Mouse (Mus musculus) E14TG2a.4 (cell line): ENCODE results near the gene Cd40.

Experiments
- H3K27me3 ChIP-seq: 2 replicates; pipeline ENCODE4 v1.6.1; 2014; ENCODE audit warnings: low read length, control low read depth; ENCODE audit not compliant: insufficient read depth
- H3K36me3 ChIP-seq: 2 replicates; pipeline ENCODE4 v1.6.1; 2014; ENCODE audit warnings: low read length, control low read depth; ENCODE audit not compliant: insufficient read depth
- H3K4me1 ChIP-seq: replicated peaks from 2 replicates; pipeline ENCODE4 v1.6.1; 2014; ENCODE audit warnings: low read depth, low read length, control low read depth
- H3K4me3 ChIP-seq: replicated peaks from 2 replicates; pipeline ENCODE4 v1.5.1; 2014; ENCODE audit warnings: mild to moderate bottlenecking, low read length
- H3K9me3 ChIP-seq: 2 replicates; pipeline ENCODE4 v1.6.1; 2014; ENCODE audit warnings: low read length, control low read depth
- CTCF ChIP-seq: conservative IDR thresholded peaks from 2 replicates; pipeline ENCODE4 v1.5.1; 2014; ENCODE audit warnings: low read length
- NANOG ChIP-seq: IDR thresholded peaks from 2 replicates; pipeline ENCODE4 v1.6.1; 2014; ENCODE audit warnings: borderline replicate concordance, low read length, mixed read lengths
- POU5F1 ChIP-seq: IDR thresholded peaks from 2 replicates; pipeline ENCODE4 v1.6.1; 2014; ENCODE audit warnings: low read length, borderline replicate concordance

Gene Cd40

GRCm38 (mm10) chr2:165054888-165055852, at the start of gene Cd40:
TSS of gene Cd40 (plus strand) at chr2:165055627.
- Histone ChIP-seq H3K4me1 (peaks cover 28% of the 10 kb centered on the region), H3K9me3 (peaks cover 8% of the 10 kb centered on the region), H3K27me3 (peaks cover 21% of the 10 kb centered on the region), H3K4me3 (peak within 1 kb of the TSS; percentile 70), H3K36me3 (no peaks in the 10 kb centered on the region)
- TF ChIP-seq CTCF (no peak), NANOG (no peak), POU5F1 (no peak)

GRCm38 (mm10) chr2:165006813-165007212, 48.6 kb upstream of the Cd40 start:
- TF ChIP-seq POU5F1 (no peak), CTCF (no peak), NANOG (no peak)
- H3K9me3 ChIP-seq = no peaks in the 10 kb centered on the region
- H3K36me3 ChIP-seq = peaks cover 100% of the 10 kb centered on the region

GRCm38 (mm10) chr2:165007986-165008385, 47.4 kb upstream of the Cd40 start:
- no peaks in the 10 kb centered on the region for H3K9me3 ChIP-seq

More at GRCm38 (mm10) chr2:165006813-165007212, 48.6 kb upstream of the Cd40 start:
- no peaks in the 10 kb centered on the region for H3K27me3 ChIP-seq
- no peak overlapping the region for H3K4me3 ChIP-seq
- peaks cover 25% of the 10 kb centered on the region for H3K4me1 ChIP-seq

GRCm38 (mm10) chr2:165009161-165009560, 46.3 kb upstream of the Cd40 start:
- H3K4me3 ChIP-seq = no peak overlapping the region
- peaks cover 93% of the 10 kb centered on the region for H3K36me3 ChIP-seq
- H3K9me3 ChIP-seq = no peaks in the 10 kb centered on the region
- H3K4me1 ChIP-seq = peaks cover 6% of the 10 kb centered on the region
- no peaks in the 10 kb centered on the region for H3K27me3 ChIP-seq
- no peak for TF ChIP-seq POU5F1
- TF ChIP-seq NANOG = no peak
- no peak for TF ChIP-seq CTCF

More at GRCm38 (mm10) chr2:165007986-165008385, 47.4 kb upstream of the Cd40 start:
- peaks cover 13% of the 10 kb centered on the region for H3K4me1 ChIP-seq
- H3K27me3 ChIP-seq = no peaks in the 10 kb centered on the region
- no peak for TF ChIP-seq CTCF
- TF ChIP-seq POU5F1 = no peak
- no peak for TF ChIP-seq NANOG
- no peak overlapping the region for H3K4me3 ChIP-seq
- peaks cover 100% of the 10 kb centered on the region for H3K36me3 ChIP-seq

GRCm38 (mm10) chr2:165009581-165009980, 45.8 kb upstream of the Cd40 start:
- H3K4me3 ChIP-seq = no peak overlapping the region
- peaks cover 93% of the 10 kb centered on the region for H3K36me3 ChIP-seq
- peaks cover 6% of the 10 kb centered on the region for H3K4me1 ChIP-seq
- H3K9me3 ChIP-seq = no peaks in the 10 kb centered on the region
- TF ChIP-seq NANOG (no peak), POU5F1 (no peak), CTCF (no peak)
- no peaks in the 10 kb centered on the region for H3K27me3 ChIP-seq

GRCm38 (mm10) chr2:165010351-165010750, 45.1 kb upstream of the Cd40 start:
- H3K9me3 ChIP-seq = no peaks in the 10 kb centered on the region
- no peaks in the 10 kb centered on the region for H3K27me3 ChIP-seq
- TF ChIP-seq NANOG (no peak), POU5F1 (no peak), CTCF (no peak)
- H3K4me3 ChIP-seq = no peak overlapping the region
- peaks cover 86% of the 10 kb centered on the region for H3K36me3 ChIP-seq
- H3K4me1 ChIP-seq = peaks cover 6% of the 10 kb centered on the region

- H3K4me3 ChIP-seq = no peak overlapping the region
- TF ChIP-seq POU5F1 = no peak
- no peak for TF ChIP-seq CTCF
- TF ChIP-seq NANOG = no peak
- H3K9me3 ChIP-seq = no peaks in the 10 kb centered on the region
- peaks cover 26% of the 10 kb centered on the region for H3K4me1 ChIP-seq
- no peaks in the 10 kb centered on the region for H3K27me3 ChIP-seq
- H3K36me3 ChIP-seq = peaks cover 70% of the 10 kb centered on the region
Observed at GRCm38 (mm10) chr2:165014935-165015334, 40.5 kb upstream of the Cd40 start.

GRCm38 (mm10) chr2:165020490-165020889, 34.9 kb upstream of the Cd40 start:
- H3K4me1 ChIP-seq = peaks cover 27% of the 10 kb centered on the region

More at GRCm38 (mm10) chr2:165020490-165020889, 34.9 kb upstream of the Cd40 start:
- no peak overlapping the region for H3K4me3 ChIP-seq
- H3K27me3 ChIP-seq = no peaks in the 10 kb centered on the region
- no peaks in the 10 kb centered on the region for H3K9me3 ChIP-seq
- peaks cover 61% of the 10 kb centered on the region for H3K36me3 ChIP-seq
- TF ChIP-seq CTCF (no peak), POU5F1 (no peak), NANOG (no peak)
